Comparison of ENCODE assay signal across 9 mouse cellular contexts in the genomic region with DNA sequence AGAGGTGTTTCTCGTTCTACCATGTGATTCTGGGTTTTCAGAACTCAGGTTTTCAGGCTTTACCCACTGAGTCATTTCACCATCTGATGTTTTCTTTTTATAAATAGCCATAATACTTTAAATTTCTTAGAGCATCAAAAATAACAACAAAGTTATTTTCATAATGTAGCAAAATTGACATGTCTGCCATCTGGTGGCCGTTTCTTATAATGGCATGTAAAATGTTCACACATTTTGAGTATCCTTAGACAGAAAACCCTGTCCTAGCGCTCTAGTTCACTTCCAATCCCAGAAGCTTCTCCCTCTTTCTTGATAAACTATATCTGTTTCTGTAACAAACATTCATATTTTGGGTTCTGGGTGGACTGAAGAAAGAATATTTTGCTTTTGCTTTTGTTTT. TPM values are rescaled to one million over a fixed set of nuclear protein-coding genes. Genes with fewer than 3 reads are reported as not detected.
DNase-seq lines count a peak whose midpoint lies in the region; ATAC-seq and TF ChIP-seq lines count a peak whose summit lies in the region.
"Had no signal": no experiment of that assay in that cellular context is flagged by ENCODE, and none has a peak within 500 bp of the region (broad histone marks: within the 10 kb centered on the region; RNA-seq: fewer than 3 reads in every experiment).

No protein-coding gene starts in this region.

- no peak overlapping the region for H3K27ac ChIP-seq in limb, embryonic 11.5 days (replicated peaks; ENCODE audit: low read depth, low read length)
- no peak overlapping the region for H3K27ac ChIP-seq in limb, embryonic 10.5 days
- no peak overlapping the region for H3K27ac ChIP-seq in limb, embryonic 14.5 days (replicated peaks; ENCODE audit: low read depth, low read length)
- no peak overlapping the region for H3K27ac ChIP-seq in stomach, postnatal 0 days (replicated peaks)
- H3K27ac ChIP-seq: heart, embryonic 15.5 days had no signal

- peak; percentile 78 for TF ChIP-seq CTCF in stomach, postnatal 0 days (IDR thresholded peaks at IDR 0.05; ENCODE audit: low read depth)

- H3K36me3 ChIP-seq in limb, embryonic 11.5 days (ENCODE audit: control insufficient read depth, insufficient read depth, low read length): no peaks in the 10 kb centered on the region
- no peaks in the 10 kb centered on the region for H3K36me3 ChIP-seq in limb, embryonic 10.5 days
- H3K36me3 ChIP-seq in limb, embryonic 14.5 days (ENCODE audit: control insufficient read depth, insufficient read depth, low read length): no peaks in the 10 kb centered on the region
- H3K36me3 ChIP-seq in stomach, postnatal 0 days (ENCODE audit: control insufficient read depth, insufficient read depth, low read length): no peaks in the 10 kb centered on the region
- H3K36me3 ChIP-seq: heart, embryonic 15.5 days had no signal

- no peak overlapping the region for H3K4me3 ChIP-seq in limb, embryonic 11.5 days (ENCODE audit: low read depth, low read length)
- no peak overlapping the region for H3K4me3 ChIP-seq in limb, embryonic 10.5 days
- H3K4me3 ChIP-seq in limb, embryonic 14.5 days (replicated peaks; ENCODE audit: low read length): no peak overlapping the region
- H3K4me3 ChIP-seq in stomach, postnatal 0 days (ENCODE audit: low read depth, low read length): no peak overlapping the region
- H3K4me3 ChIP-seq: heart, embryonic 15.5 days had no signal

- no peak for TF ChIP-seq POLR2A in limb, embryonic 14.5 days (IDR thresholded peaks at IDR 0.05; ENCODE audit: borderline replicate concordance, extremely low read depth, insufficient read depth, insufficient read length)

- no peak for ATAC-seq in limb, embryonic 11.5 days (ENCODE audit: insufficient number of reproducible peaks, low FRiP score, low TSS enrichment, low read depth)
- ATAC-seq in limb, embryonic 14.5 days (ENCODE audit: low FRiP score, low read depth): no peak
- no peak for ATAC-seq in stomach, postnatal 0 days (ENCODE audit: low FRiP score, low TSS enrichment)

- no peak for TF ChIP-seq EP300 in stomach, postnatal 0 days (optimal IDR thresholded peaks at IDR 0.05)

- H3K4me1 ChIP-seq in limb, embryonic 11.5 days (ENCODE audit: control insufficient read depth, insufficient read depth, low read length): no peaks in the 10 kb centered on the region
- no peaks in the 10 kb centered on the region; the same call in 1 of the 2 replicates for H3K4me1 ChIP-seq in limb, embryonic 10.5 days
- H3K4me1 ChIP-seq in limb, embryonic 14.5 days (ENCODE audit: control insufficient read depth, insufficient read depth, low read length): no peaks in the 10 kb centered on the region
- no peaks in the 10 kb centered on the region for H3K4me1 ChIP-seq in stomach, postnatal 0 days (replicated peaks; ENCODE audit: control insufficient read depth, insufficient read depth)
- H3K4me1 ChIP-seq: heart, embryonic 15.5 days had no signal

- no peak overlapping the region for H3K4me2 ChIP-seq in limb, embryonic 11.5 days (ENCODE audit: low read depth, severe bottlenecking)
- H3K4me2 ChIP-seq in limb, embryonic 14.5 days (replicated peaks; ENCODE audit: low read depth, low read length, severe bottlenecking): no peak overlapping the region
- H3K4me2 ChIP-seq in stomach, postnatal 0 days (replicated peaks; ENCODE audit: low read depth): no peak overlapping the region
- H3K4me2 ChIP-seq: heart, embryonic 15.5 days had no signal

- WGBS in limb, embryonic 11.5 days: 37% methylated on average over 3 of the region's 3 CpGs
- 36% methylated on average over 3 of the region's 3 CpGs for WGBS in limb, embryonic 10.5 days
- 40% methylated on average over 3 of the region's 3 CpGs for WGBS in limb, embryonic 14.5 days
- 26% methylated on average over 3 of the region's 3 CpGs for WGBS in stomach, postnatal 0 days

- no peaks in the 10 kb centered on the region for H3K27me3 ChIP-seq in limb, embryonic 11.5 days (ENCODE audit: control insufficient read depth, insufficient read depth, low read length)
- H3K27me3 ChIP-seq in limb, embryonic 10.5 days (ENCODE audit: low read depth, poor library complexity, severe bottlenecking): no peaks in the 10 kb centered on the region
- no peaks in the 10 kb centered on the region for H3K27me3 ChIP-seq in limb, embryonic 14.5 days (ENCODE audit: control insufficient read depth, insufficient read depth, low read length)
- no peaks in the 10 kb centered on the region for H3K27me3 ChIP-seq in stomach, postnatal 0 days (ENCODE audit: control insufficient read depth, insufficient read depth, low read length)
- H3K27me3 ChIP-seq: heart, embryonic 15.5 days had no signal

- H3K9ac ChIP-seq in limb, embryonic 11.5 days (ENCODE audit: low read length): no peak overlapping the region
- no peak overlapping the region for H3K9ac ChIP-seq in limb, embryonic 14.5 days (ENCODE audit: low read depth, low read length, severe bottlenecking)
- H3K9ac ChIP-seq in stomach, postnatal 0 days (ENCODE audit: low read length): no peak overlapping the region
- H3K9ac ChIP-seq: heart, embryonic 15.5 days had no signal

- peak; percentile 43 for DNase-seq in adrenal gland, postnatal 14 days
- DNase-seq in adrenal gland, postnatal 4 days (ENCODE audit: low spot score in 2 of 2): no peak
- DNase-seq in limb, embryonic 11.5 days (ENCODE audit: low spot score): peak; percentile 35
- no peak for DNase-seq in limb, embryonic 10.5 days (ENCODE audit: low spot score)
- peak; percentile 89 for DNase-seq in NIH3T3 (ENCODE audit: low read depth)
- peak; percentile 35 for DNase-seq in embryo, embryonic 11.5 days (ENCODE audit: low read depth, low spot score)
- peak; percentile 63 for DNase-seq in limb, embryonic 14.5 days (ENCODE audit: low spot score)
- DNase-seq in stomach, postnatal 0 days (ENCODE audit: low spot score): no peak

- H3K9me3 ChIP-seq in limb, embryonic 11.5 days (ENCODE audit: control insufficient read depth, low read length): no peaks in the 10 kb centered on the region
- H3K9me3 ChIP-seq in limb, embryonic 10.5 days (replicated peaks): no peaks in the 10 kb centered on the region
- H3K9me3 ChIP-seq in limb, embryonic 14.5 days (ENCODE audit: control insufficient read depth, low read length): no peaks in the 10 kb centered on the region
- no peaks in the 10 kb centered on the region for H3K9me3 ChIP-seq in stomach, postnatal 0 days (ENCODE audit: control insufficient read depth, low read length)
- H3K9me3 ChIP-seq: heart, embryonic 15.5 days had no signal

RNA-seq across cellular contexts. Expression of gene Rsbn1, which starts 26.3 kb away (rescaled TPM):
- 16.2 and 18.0 TPM in 2 replicates for total RNA-seq in adrenal gland, postnatal 14 days (2021)
- 10 to 100 TPM; 20.3 to 20.9 TPM for total RNA-seq in adrenal gland, postnatal 4 days (2021)
- polyA plus RNA-seq in limb, embryonic 11.5 days (2014; fragmentation: Nextera tagmentation; extraction: Ambion mirVana): 19.8 and 19.9 TPM in 2 replicates
- 12.6 and 15.1 TPM in 2 replicates for polyA plus RNA-seq in limb, embryonic 10.5 days (2016; fragmentation: Nextera tagmentation; extraction: Ambion mirVana)
- 11.0 and 11.4 TPM in 2 replicates for polyA plus RNA-seq in limb, embryonic 14.5 days (2012; rRNA removed)
- 12.2 and 15.2 TPM in 2 replicates for polyA plus RNA-seq in limb, embryonic 14.5 days (2014; fragmentation: Nextera tagmentation; extraction: Ambion mirVana)
- polyA plus RNA-seq in stomach, postnatal 0 days (2015; fragmentation: Nextera tagmentation; extraction: Ambion mirVana): 6.4 and 7.2 TPM in 2 replicates

RNA-seq across cellular contexts. Expression of gene Ptpn22, which starts 28.0 kb away (rescaled TPM):
- 1.4 and 7.8 TPM in 2 replicates for total RNA-seq in adrenal gland, postnatal 14 days (2021)
- 1 to 10 TPM; 1.1 to 1.4 TPM for total RNA-seq in adrenal gland, postnatal 4 days (2021)
- polyA plus RNA-seq in limb, embryonic 11.5 days (2014; fragmentation: Nextera tagmentation; extraction: Ambion mirVana): 0.17 and 0.35 TPM in 2 replicates
- polyA plus RNA-seq in limb, embryonic 10.5 days (2016; fragmentation: Nextera tagmentation; extraction: Ambion mirVana): 0.28 TPM in 1 of 2 replicates, not detected in the other
- 0.47 and 0.99 TPM in 2 replicates for polyA plus RNA-seq in limb, embryonic 14.5 days (2012; rRNA removed)
- 0.94 and 1.1 TPM in 2 replicates for polyA plus RNA-seq in limb, embryonic 14.5 days (2014; fragmentation: Nextera tagmentation; extraction: Ambion mirVana)
- polyA plus RNA-seq in stomach, postnatal 0 days (2015; fragmentation: Nextera tagmentation; extraction: Ambion mirVana): 0.59 and 0.68 TPM in 2 replicates

RNA-seq across cellular contexts. Expression of gene Bcl2l15, which starts 55.2 kb away (rescaled TPM):
- 0.52 and 0.56 TPM in 2 replicates for total RNA-seq in adrenal gland, postnatal 14 days (2021)
- total RNA-seq in adrenal gland, postnatal 4 days (2021): under 1 TPM; 0.31 to 0.50 TPM
- polyA plus RNA-seq in limb, embryonic 11.5 days (2014; fragmentation: Nextera tagmentation; extraction: Ambion mirVana): 0.35 TPM in 1 of 2 replicates, not detected in the other
- 0.11 and 0.15 TPM in 2 replicates for polyA plus RNA-seq in limb, embryonic 10.5 days (2016; fragmentation: Nextera tagmentation; extraction: Ambion mirVana)
- 0.68 and 1.1 TPM in 2 replicates for polyA plus RNA-seq in limb, embryonic 14.5 days (2012; rRNA removed)
- polyA plus RNA-seq in limb, embryonic 14.5 days (2014; fragmentation: Nextera tagmentation; extraction: Ambion mirVana): 0.68 and 0.84 TPM in 2 replicates
- 4.4 and 5.2 TPM in 2 replicates for polyA plus RNA-seq in stomach, postnatal 0 days (2015; fragmentation: Nextera tagmentation; extraction: Ambion mirVana)

Comparison
In these comparisons a context has a peak if more than half of its experiments do, and no peak if none do; other contexts are left out.
1. DNase-seq: peak in adrenal gland, postnatal 14 days (single experiment), limb, embryonic 11.5 days (single experiment), NIH3T3 (single experiment), embryo, embryonic 11.5 days (single experiment) and limb, embryonic 14.5 days (single experiment); none in adrenal gland, postnatal 4 days (0 of 2), limb, embryonic 10.5 days (single experiment) and stomach, postnatal 0 days (single experiment).